Mouse (Mus musculus): ENCODE measurements at regions not wholly inside any gene's neighbourhood (a gene's known extent, or its start where the extent isn't known, plus 50 kb on each side); places are given as distances from the start of the nearest gene placed in this dataset.

DNA sequence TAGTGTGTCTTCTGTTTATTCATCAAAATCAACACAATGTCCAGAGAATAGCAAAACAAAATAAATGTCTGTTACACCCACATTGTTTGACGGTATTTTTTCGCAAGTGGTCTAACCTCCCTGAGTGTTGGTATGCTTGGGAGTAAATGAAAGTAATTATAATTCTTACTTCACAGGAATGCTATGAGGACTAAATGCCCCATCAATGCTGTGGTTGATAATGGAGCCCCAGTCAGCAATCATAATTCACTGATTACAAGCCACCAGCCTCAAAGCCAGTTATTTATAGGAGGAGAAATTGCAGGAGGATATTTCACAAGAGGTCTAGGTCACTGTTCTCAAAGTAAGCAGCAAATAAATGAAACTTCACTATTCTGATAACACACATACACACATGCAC lies 129.6 kb upstream of the Hand2 start:
- DNase-seq (ENCODE audit: low spot score in 2 of 2), result no peak

GRCm38 (mm10) chr8:57200280-57200679 lies 120.5 kb upstream of the Hand2 start:
- DNase-seq (ENCODE audit: low spot score in 2 of 2), result no peak

- no peak for DNase-seq (ENCODE audit: low spot score in 2 of 2)
These were observed 111.2 kb upstream of the Hand2 start for GRCm38 (mm10) chr8:57209584-57209983.

DNA sequence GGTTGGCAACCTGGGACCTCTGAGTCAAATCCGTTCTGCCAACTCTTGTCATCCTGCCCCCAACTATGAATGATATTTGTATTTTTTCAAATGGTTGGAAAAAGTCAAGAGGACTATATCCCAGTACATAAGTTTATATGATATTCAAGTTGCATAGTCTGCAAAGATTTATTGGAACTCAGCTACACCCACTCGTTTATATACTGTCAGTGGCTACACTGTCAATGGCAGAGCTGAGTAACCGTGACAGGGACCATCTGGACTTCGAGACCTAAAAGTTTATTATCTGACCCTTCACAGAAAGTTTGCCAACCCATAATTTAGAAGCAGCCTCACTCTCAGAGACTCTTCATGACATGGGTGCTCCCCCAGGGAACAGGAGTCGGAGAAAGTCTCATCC lies 107.7 kb upstream of the Hand2 start:
- no peak for DNase-seq (ENCODE audit: low spot score in 2 of 2)

DNA sequence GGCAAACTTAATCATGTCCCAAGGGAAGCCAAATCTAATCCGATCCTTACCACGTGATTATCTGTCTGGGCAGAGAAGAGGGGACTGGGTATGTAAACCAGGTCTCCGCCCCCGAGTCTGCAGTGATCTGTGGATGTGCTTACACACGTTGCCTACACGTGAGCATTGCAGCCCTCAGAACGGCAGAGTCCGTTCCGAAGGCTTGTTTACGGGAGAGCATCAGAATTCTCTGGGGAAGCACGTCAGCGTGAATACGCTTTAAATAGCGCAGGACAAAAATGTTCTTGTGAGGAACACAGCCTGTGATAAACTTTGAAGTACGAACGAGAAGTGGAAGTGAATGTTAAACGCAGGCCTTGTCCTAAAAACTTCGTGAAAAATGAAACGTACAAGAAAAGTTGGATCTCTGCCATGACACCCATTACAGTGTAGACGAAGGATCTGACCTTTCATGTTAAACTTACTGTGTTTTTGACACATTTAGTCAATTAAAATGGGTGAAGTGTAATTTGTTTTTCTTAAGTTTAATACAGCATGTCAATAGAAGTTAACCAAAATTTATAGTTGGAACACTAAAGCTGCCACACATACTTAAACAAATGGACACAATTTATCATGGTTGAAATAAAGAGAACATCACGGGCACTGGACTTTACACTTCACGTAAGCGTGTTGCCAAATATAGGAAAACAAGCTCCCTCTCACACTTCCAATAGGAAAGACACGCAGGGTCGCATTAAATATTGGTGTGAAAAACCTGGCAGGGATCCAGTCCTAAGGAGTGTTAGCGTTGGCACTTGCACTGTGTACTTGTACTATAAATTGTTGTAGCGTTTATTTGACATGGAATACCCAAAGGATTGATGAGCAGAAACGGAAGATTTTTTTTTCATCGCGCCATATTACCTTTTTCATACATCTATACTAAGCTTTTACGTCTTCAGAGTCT lies 106.5 kb upstream of the Hand2 start:
- DNase-seq (ENCODE audit: low spot score in 2 of 2), result no peak

- no peak for DNase-seq (ENCODE audit: low spot score in 2 of 2)
These were observed 90.2 kb upstream of the Hand2 start for GRCm38 (mm10) chr8:57230594-57230993.

DNA sequence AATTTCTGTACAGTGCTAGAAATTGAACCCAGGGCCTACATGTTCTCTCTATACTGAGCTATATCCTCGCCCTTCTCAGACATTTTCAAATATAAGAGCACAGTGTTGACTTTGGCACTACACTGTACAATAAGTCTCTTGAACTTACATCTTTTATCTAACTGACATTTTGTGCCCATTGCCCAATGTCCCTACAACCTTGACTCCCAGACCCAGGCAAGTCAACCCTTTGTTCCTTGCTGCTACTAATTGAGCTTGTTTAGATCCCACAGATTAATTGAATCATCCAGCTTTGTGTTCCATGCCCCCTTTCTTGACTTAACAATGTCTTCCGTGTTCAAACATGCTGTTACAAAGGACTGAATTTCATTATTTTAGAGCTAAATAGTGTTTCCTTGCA lies 78.5 kb upstream of the Hand2 start:
- DNase-seq (ENCODE audit: low spot score in 2 of 2), result no peak

DNA sequence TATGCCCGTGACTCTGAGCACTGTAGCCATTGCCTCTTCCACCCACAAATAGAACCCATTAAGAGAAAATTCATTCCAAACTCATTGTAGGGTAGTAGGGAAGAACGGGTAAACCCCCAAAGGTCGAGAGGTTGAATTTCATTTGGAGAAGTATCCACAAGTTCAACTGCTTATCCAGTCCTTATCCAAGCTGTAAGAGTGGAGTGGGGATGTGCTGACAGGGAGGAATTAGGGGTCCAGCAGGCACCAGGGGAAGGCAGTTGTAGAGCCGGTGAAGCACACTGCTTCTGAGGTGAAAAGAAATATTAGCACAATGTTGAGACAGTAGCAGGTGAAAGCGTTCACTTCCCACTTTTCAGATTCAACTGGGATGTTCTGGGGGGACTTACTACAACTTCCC lies 71.7 kb upstream of the Hand2 start:
- no peak for DNase-seq (ENCODE audit: low spot score in 2 of 2)
